Mouse (Mus musculus): ENCODE measurements at regions not wholly inside any gene's neighbourhood (a gene's known extent, or its start where the extent isn't known, plus 50 kb on each side); places are given as distances from the start of the nearest gene placed in this dataset.

- in situ Hi-C loops (cut with MboI, MseI), result no loop called here
Measured at GRCm38 (mm10) chrX:11716773-11717172, 389.2 kb downstream of the H2al1j start.

- in situ Hi-C loops (cut with MboI, MseI), result no loop called here
Measured at GRCm38 (mm10) chrX:11718778-11719177, 391.2 kb downstream of the H2al1j start.

GRCm38 (mm10) chrX:11720517-11720916 lies 392.9 kb downstream of the H2al1j start:
- in situ Hi-C loops (cut with MboI, MseI), result no loop called here

- in situ Hi-C loops (cut with MboI, MseI), result no loop called here
Measured at GRCm38 (mm10) chrX:11722730-11723129, 395.1 kb downstream of the H2al1j start.

GRCm38 (mm10) chrX:11724718-11725117 lies 397.1 kb downstream of the H2al1j start:
- in situ Hi-C loops (cut with MboI, MseI), result no loop called here

- in situ Hi-C loops (cut with MboI, MseI), result no loop called here
Measured at GRCm38 (mm10) chrX:11726524-11727231, 399.1 kb downstream of the H2al1j start.

- in situ Hi-C loops (cut with MboI, MseI), result no loop called here
Measured at GRCm38 (mm10) chrX:11728481-11728880, 400.9 kb downstream of the H2al1j start.

GRCm38 (mm10) chrX:11729992-11730391 lies 402.4 kb downstream of the H2al1j start:
- in situ Hi-C loops (cut with MboI, MseI), result no loop called here

- in situ Hi-C loops (cut with MboI, MseI), result no loop called here
Measured at GRCm38 (mm10) chrX:11732371-11732770, 404.7 kb downstream of the H2al1j start.

GRCm38 (mm10) chrX:11734505-11735435 lies 407.1 kb downstream of the H2al1j start:
- in situ Hi-C loops (cut with MboI, MseI), result no loop called here

GRCm38 (mm10) chrX:11735516-11736170 lies 408.0 kb downstream of the H2al1j start:
- in situ Hi-C loops (cut with MboI, MseI), result no loop called here

GRCm38 (mm10) chrX:11736481-11736880 lies 408.9 kb downstream of the H2al1j start:
- in situ Hi-C loops (cut with MboI, MseI), result no loop called here

- in situ Hi-C loops (cut with MboI, MseI), result no loop called here
Measured at GRCm38 (mm10) chrX:11739565-11739964, 411.9 kb downstream of the H2al1j start.

- in situ Hi-C loops (cut with MboI, MseI), result no loop called here
Measured at GRCm38 (mm10) chrX:11745911-11746310, 414.2 kb downstream of the Bcor start.

GRCm38 (mm10) chrX:11747386-11748121 lies 412.6 kb downstream of the Bcor start:
- in situ Hi-C loops (cut with MboI, MseI), result no loop called here

GRCm38 (mm10) chrX:11748278-11748677 lies 411.9 kb downstream of the Bcor start:
- in situ Hi-C loops (cut with MboI, MseI), result no loop called here

- in situ Hi-C loops (cut with MboI, MseI), result no loop called here
Measured at GRCm38 (mm10) chrX:11752513-11752912, 407.6 kb downstream of the Bcor start.

- in situ Hi-C loops (cut with MboI, MseI), result no loop called here
Measured at GRCm38 (mm10) chrX:11752973-11753590, 407.1 kb downstream of the Bcor start.

GRCm38 (mm10) chrX:11755046-11755445 lies 405.1 kb downstream of the Bcor start:
- in situ Hi-C loops (cut with MboI, MseI), result loop anchor here (5.0 kb wide), 1 partner anchor 77 kb away; no protein-coding TSS in a partner anchor

- in situ Hi-C loops (cut with MboI, MseI), result no loop called here
Measured at GRCm38 (mm10) chrX:11763351-11764082, 396.6 kb downstream of the Bcor start.
